Mouse (Mus musculus): ENCODE results near the gene Ice1. TPM values are rescaled to one million over a fixed set of nuclear protein-coding genes. Genes with fewer than 3 reads are reported as not detected.

The Ice1 gene
- total and polyA plus RNA-seq, 3 experiments, result 33.5 to 40.1 (median 37.6) TPM

DNA sequence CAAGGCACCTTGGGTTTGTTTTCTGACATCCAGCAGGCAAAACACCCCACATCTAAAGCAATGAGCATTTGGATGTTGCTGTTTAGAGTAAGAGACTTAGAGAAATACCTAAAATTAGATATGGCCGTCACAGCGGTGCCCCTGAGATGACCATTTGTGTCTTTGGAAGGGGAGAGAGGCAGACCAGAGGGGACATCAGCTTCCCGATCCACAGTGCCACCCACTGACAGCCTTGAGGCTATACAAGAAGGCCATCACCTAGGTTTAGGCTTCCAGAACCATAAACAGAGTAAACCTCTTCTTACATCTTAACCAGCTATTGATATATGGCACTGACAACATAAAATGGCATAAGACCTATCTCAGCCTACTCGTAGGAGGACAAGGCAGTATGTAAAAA lies 4.5 kb upstream of the Ice1 start:
- H3K4me3 ChIP-seq (ENCODE audit: control insufficient read depth in 1 of 2, insufficient read depth in 1 of 2, low read depth in 2 of 2, low read length in 2 of 2), result no peak overlapping the region
- no peak for DNase-seq (ENCODE audit: low read depth, low spot score)
- no peaks in the 10 kb centered on the region for H3K4me1 ChIP-seq (ENCODE audit: control insufficient read depth in 1 of 2, insufficient read depth in 2 of 2, low read length in 2 of 2)

GRCm38 (mm10) chr13:70641381-70641780 lies 3.9 kb upstream of the Ice1 start:
- H3K4me1 ChIP-seq (ENCODE audit: control insufficient read depth in 1 of 2, insufficient read depth in 2 of 2, low read length in 2 of 2), result peaks cover 0 to under 1% of the 10 kb centered on the region in 2 experiments; a peak in 1 of 4 replicates
- TF ChIP-seq RAD21 (IDR thresholded peaks at IDR 0.05; ENCODE audit: low read depth, low read length) (no peak), USF1 (IDR thresholded peaks at IDR 0.05; ENCODE audit: low read depth, low read length) (no peak)
- H3K9ac ChIP-seq (ENCODE audit: control insufficient read depth, low read depth, low read length, poor library complexity, severe bottlenecking), result no peak overlapping the region
- H3K36me3 ChIP-seq (ENCODE audit: control insufficient read depth in 1 of 2, insufficient read depth in 2 of 2, low read length in 2 of 2), result 0 out of 4 replicates have a peak, but pooled peaks cover 0 to 2% of the 10 kb centered on the region in 2 experiments
- no peak overlapping the region for H3K4me3 ChIP-seq (ENCODE audit: control insufficient read depth in 1 of 2, insufficient read depth in 1 of 2, low read depth in 2 of 2, low read length in 2 of 2)
- H3K27ac ChIP-seq (ENCODE audit: control insufficient read depth, low read depth, low read length), result no peak overlapping the region
- DNase-seq (ENCODE audit: low read depth, low spot score), result no peak
- H3K27me3 ChIP-seq (ENCODE audit: control insufficient read depth in 1 of 2, insufficient read depth in 2 of 2, low read length in 2 of 2), result no peaks in the 10 kb centered on the region
- peaks cover 13% of the 10 kb centered on the region for H3K79me2 ChIP-seq (ENCODE audit: control insufficient read depth, insufficient read depth, low read length, poor library complexity)
- H3K9me3 ChIP-seq (replicated peaks; ENCODE audit: insufficient read depth, low read length), result no peaks in the 10 kb centered on the region

More for the DNA sequence above, 4.5 kb upstream of the Ice1 start:
- Histone ChIP-seq H3K9me3 (replicated peaks; ENCODE audit: insufficient read depth, low read length) (no peaks in the 10 kb centered on the region), H3K36me3 (ENCODE audit: control insufficient read depth in 1 of 2, insufficient read depth in 2 of 2, low read length in 2 of 2) (0 out of 4 replicates have a peak, but pooled peaks cover 0 to 2% of the 10 kb centered on the region in 2 experiments), H3K79me2 (ENCODE audit: control insufficient read depth, insufficient read depth, low read length, poor library complexity) (peaks cover 8% of the 10 kb centered on the region), H3K27ac (ENCODE audit: control insufficient read depth, low read depth, low read length) (no peak overlapping the region), H3K27me3 (ENCODE audit: control insufficient read depth in 1 of 2, insufficient read depth in 2 of 2, low read length in 2 of 2) (no peaks in the 10 kb centered on the region), H3K9ac (ENCODE audit: control insufficient read depth, low read depth, low read length, poor library complexity, severe bottlenecking) (no peak overlapping the region)
- TF ChIP-seq ELF1 (IDR thresholded peaks at IDR 0.05; ENCODE audit: low read depth, low read length) (no peak), UBTF (IDR thresholded peaks at IDR 0.05; ENCODE audit: borderline replicate concordance, insufficient read depth, low read depth, low read length) (no peak), CHD2 (IDR thresholded peaks at IDR 0.05; ENCODE audit: low read length) (no peak), RCOR1 (IDR thresholded peaks at IDR 0.05; ENCODE audit: low read depth, low read length) (no peak), ZKSCAN1 (IDR thresholded peaks at IDR 0.05; ENCODE audit: low read depth, low read length) (no peak), TAL1 (IDR thresholded peaks at IDR 0.05; ENCODE audit: low read length) (no peak), MAZ (IDR thresholded peaks at IDR 0.05; ENCODE audit: low read depth, low read length) (no peak), MAX (IDR thresholded peaks at IDR 0.05; ENCODE audit: low read length) (no peak), GATA1 (IDR thresholded peaks at IDR 0.05; ENCODE audit: low read depth, low read length) (no peak), JUND (IDR thresholded peaks at IDR 0.05; ENCODE audit: low read depth, low read length) (no peak), TCF12 (IDR thresholded peaks at IDR 0.05; ENCODE audit: low read depth, low read length) (no peak), MXI1 (IDR thresholded peaks at IDR 0.05; ENCODE audit: low read depth, low read length) (no peak)

DNA sequence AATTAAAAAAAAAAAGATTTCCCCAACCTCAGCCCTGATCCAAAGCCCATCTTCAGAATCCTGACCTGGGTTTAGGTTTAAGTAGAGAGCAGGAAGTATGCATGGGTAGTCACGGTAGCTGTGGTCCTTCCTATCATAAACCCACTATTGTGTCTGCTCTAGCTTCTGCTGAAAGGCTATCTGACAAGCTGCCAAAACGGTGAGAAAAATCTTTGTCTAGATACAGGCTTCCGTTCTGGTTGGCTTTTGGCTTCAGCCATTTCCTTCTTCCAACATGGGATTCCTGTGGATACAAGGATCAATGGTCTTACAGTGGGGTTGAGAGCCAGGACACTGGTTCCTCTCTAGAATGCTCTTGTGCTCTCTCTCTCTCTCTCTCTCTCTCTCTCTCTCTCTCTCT lies 2.2 kb upstream of the Ice1 start:
- Histone ChIP-seq H3K4me1 (ENCODE audit: control insufficient read depth in 1 of 2, insufficient read depth in 2 of 2, low read length in 2 of 2) (peaks cover 2 to 12% of the 10 kb centered on the region in 2 experiments; a peak in 3 of 4 replicates), H3K36me3 (ENCODE audit: control insufficient read depth in 1 of 2, insufficient read depth in 2 of 2, low read length in 2 of 2) (peaks cover 0 to 15% of the 10 kb centered on the region in 2 experiments; a peak in 2 of 4 replicates), H3K27ac (ENCODE audit: control insufficient read depth, low read depth, low read length) (no peak overlapping the region), H3K4me3 (ENCODE audit: control insufficient read depth in 1 of 2, insufficient read depth in 1 of 2, low read depth in 2 of 2, low read length in 2 of 2) (no peak overlapping the region), H3K9ac (ENCODE audit: control insufficient read depth, low read depth, low read length, poor library complexity, severe bottlenecking) (no peak overlapping the region), H3K27me3 (ENCODE audit: control insufficient read depth in 1 of 2, insufficient read depth in 2 of 2, low read length in 2 of 2) (no peaks in the 10 kb centered on the region), H3K79me2 (ENCODE audit: control insufficient read depth, insufficient read depth, low read length, poor library complexity) (peaks cover 31% of the 10 kb centered on the region), H3K9me3 (replicated peaks; ENCODE audit: insufficient read depth, low read length) (no peaks in the 10 kb centered on the region)
- TF ChIP-seq ZNF384 (IDR thresholded peaks at IDR 0.05; ENCODE audit: low read depth, low read length), result no peak
- TF ChIP-seq CHD2 (IDR thresholded peaks at IDR 0.05; ENCODE audit: low read length), result no peak
- TF ChIP-seq USF1 (IDR thresholded peaks at IDR 0.05; ENCODE audit: low read depth, low read length), result no peak
- TF ChIP-seq ETS1 (IDR thresholded peaks at IDR 0.05; ENCODE audit: low read depth, low read length), result no peak
- no peak for TF ChIP-seq NELFE (IDR thresholded peaks at IDR 0.05; ENCODE audit: low read depth, low read length)
- no peak for TF ChIP-seq MXI1 (IDR thresholded peaks at IDR 0.05; ENCODE audit: low read depth, low read length)
- no peak for TF ChIP-seq ZC3H11A (IDR thresholded peaks at IDR 0.05; ENCODE audit: low read depth, low read length)
- no peak for TF ChIP-seq NRF1 (IDR thresholded peaks at IDR 0.05; ENCODE audit: insufficient read depth, low read depth, low read length, poor library complexity, severe bottlenecking)
- TF ChIP-seq EP300 (IDR thresholded peaks at IDR 0.05; ENCODE audit: low read depth in 1 of 2, low read length in 2 of 2), result no peak
- no peak for TF ChIP-seq ZKSCAN1 (IDR thresholded peaks at IDR 0.05; ENCODE audit: low read depth, low read length)
- no peak for TF ChIP-seq MAZ (IDR thresholded peaks at IDR 0.05; ENCODE audit: low read depth, low read length)
- no peak for TF ChIP-seq E2F4 (IDR thresholded peaks at IDR 0.05; ENCODE audit: borderline replicate concordance, low read depth, low read length)
- no peak for TF ChIP-seq JUND (IDR thresholded peaks at IDR 0.05; ENCODE audit: low read depth, low read length)
- peak; percentile 32 for DNase-seq (ENCODE audit: low read depth, low spot score)

All from MEL (cell line).